Mouse (Mus musculus) ES-Bruce4 (cell line): Measurements from ENCODE around the gene Slc9a1. TPM values are rescaled to one million over a fixed set of nuclear protein-coding genes. Genes with fewer than 3 reads are reported as not detected.

ENCODE experiments used
- H3K27ac ChIP-seq: 2 replicates; pipeline ENCODE4 v1.5.1; 2012; ENCODE audit warnings: low read length, inconsistent platforms; ENCODE audit not compliant: insufficient read depth
- H3K27me3 ChIP-seq: 2 replicates; pipeline ENCODE4 v1.6.1; 2012; ENCODE audit warnings: mild to moderate bottlenecking, low read length, inconsistent platforms; ENCODE audit not compliant: control insufficient read depth, poor library complexity, insufficient read depth, severe bottlenecking
- H3K36me3 ChIP-seq: 2 replicates; pipeline ENCODE4 v1.6.1; 2012; ENCODE audit warnings: inconsistent platforms, mild to moderate bottlenecking, low read length, moderate library complexity; ENCODE audit not compliant: control insufficient read depth, poor library complexity, insufficient read depth, severe bottlenecking
- H3K4me1 ChIP-seq: one replicate; pipeline ENCODE4 v1.8.1; 2011; ENCODE audit warnings: low read length; ENCODE audit not compliant: control insufficient read depth, insufficient read depth
- H3K4me3 ChIP-seq: 2 replicates; pipeline ENCODE4 v1.5.1; 2011; ENCODE audit warnings: low read depth, mild to moderate bottlenecking, low read length
- H3K9ac ChIP-seq: 2 replicates; pipeline ENCODE4 v1.6.1; 2012; ENCODE audit warnings: low read depth, mild to moderate bottlenecking, inconsistent platforms; ENCODE audit not compliant: poor library complexity, severe bottlenecking
- H3K9me3 ChIP-seq: replicated peaks from 2 replicates; pipeline ENCODE4 v1.6.1; 2012; ENCODE audit warnings: mild to moderate bottlenecking, low read length, inconsistent platforms; ENCODE audit not compliant: control insufficient read depth, poor library complexity, insufficient read depth, severe bottlenecking
- CTCF ChIP-seq: IDR thresholded peaks from one replicate; pipeline ENCODE4 v1.8.1; 2011; ENCODE audit warnings: low read depth, low read length
- EP300 ChIP-seq: IDR thresholded peaks from 2 replicates; pipeline ENCODE4 v1.6.1; 2011; ENCODE audit warnings: low read depth, low read length; ENCODE audit not compliant: insufficient read depth
- POLR2A ChIP-seq: IDR thresholded peaks from one replicate; pipeline ENCODE4 v1.8.1; 2011; ENCODE audit warnings: low read length; ENCODE audit not compliant: insufficient read depth
- polyA plus RNA-seq: library from polyadenylated mRNA; stranded (reverse); fragments of >200 nt; gene quantifications from 2 replicates; pipeline ENCODE4 v1.2.4, GENCODE M21; 2011; ENCODE audit warnings: low read depth; ENCODE audit not compliant: missing spikeins, insufficient read depth, insufficient read length

Gene Slc9a1
- polyA plus RNA-seq, 1 experiment = 21.4 TPM

GRCm38 (mm10) chr4:133460006-133460405 is 90.5 kb downstream of the Slc9a1 start:
- H3K36me3 ChIP-seq = no peaks in the 10 kb centered on the region
- peaks cover 9% of the 10 kb centered on the region for H3K4me1 ChIP-seq
- TF ChIP-seq EP300 (no peak), POLR2A (no peak), CTCF (no peak)

GRCm38 (mm10) chr4:133460796-133461325 is 91.4 kb downstream of the Slc9a1 start:
- Histone ChIP-seq H3K4me1 (peaks cover 9% of the 10 kb centered on the region), H3K9ac (no peak overlapping the region), H3K4me3 (no peak overlapping the region), H3K27ac (no peak overlapping the region), H3K9me3 (no peaks in the 10 kb centered on the region), H3K27me3 (no peaks in the 10 kb centered on the region), H3K36me3 (no peaks in the 10 kb centered on the region)
- no peak for TF ChIP-seq CTCF

More at GRCm38 (mm10) chr4:133460006-133460405, 90.5 kb downstream of the Slc9a1 start:
- no peak overlapping the region for H3K4me3 ChIP-seq
- no peak overlapping the region for H3K27ac ChIP-seq
- no peaks in the 10 kb centered on the region for H3K27me3 ChIP-seq
- H3K9me3 ChIP-seq = no peaks in the 10 kb centered on the region
- no peak overlapping the region for H3K9ac ChIP-seq

- H3K36me3 ChIP-seq = no peaks in the 10 kb centered on the region
- H3K9me3 ChIP-seq = no peaks in the 10 kb centered on the region
- H3K4me1 ChIP-seq = peaks cover 9% of the 10 kb centered on the region
- H3K27me3 ChIP-seq = no peaks in the 10 kb centered on the region
- H3K9ac ChIP-seq = no peak overlapping the region
- TF ChIP-seq EP300 = no peak
- TF ChIP-seq CTCF = no peak
- no peak for TF ChIP-seq POLR2A
- no peak overlapping the region for H3K4me3 ChIP-seq
- H3K27ac ChIP-seq = no peak overlapping the region
These were observed 91.9 kb downstream of the Slc9a1 start for GRCm38 (mm10) chr4:133461362-133461761.

DNA sequence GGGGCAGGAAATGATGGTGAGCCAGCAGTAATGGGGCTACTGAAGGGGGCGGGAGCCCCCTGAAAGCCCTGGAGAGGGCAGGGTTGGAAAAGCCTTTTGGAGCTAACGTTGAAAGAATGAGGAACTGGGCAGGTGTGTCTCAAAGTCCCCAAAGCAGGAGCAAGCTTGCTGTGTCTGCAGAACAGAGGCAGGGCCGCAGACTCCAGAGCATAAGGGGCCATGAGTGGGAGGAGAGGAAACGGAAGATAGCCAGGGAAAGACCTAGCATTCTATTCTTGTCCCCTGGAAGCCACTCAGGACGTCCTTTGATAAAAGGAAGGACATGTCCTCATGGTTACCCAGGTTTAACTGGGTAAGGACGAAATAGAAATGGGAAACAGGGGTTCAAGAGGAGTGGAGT is 93.7 kb downstream of the Slc9a1 start:
- H3K9me3 ChIP-seq = no peaks in the 10 kb centered on the region
- no peak overlapping the region for H3K4me3 ChIP-seq
- H3K36me3 ChIP-seq = no peaks in the 10 kb centered on the region
- peaks cover 9% of the 10 kb centered on the region for H3K4me1 ChIP-seq
- H3K27me3 ChIP-seq = no peaks in the 10 kb centered on the region
- no peak overlapping the region for H3K9ac ChIP-seq
- TF ChIP-seq EP300 = no peak
- TF ChIP-seq CTCF = no peak
- no peak for TF ChIP-seq POLR2A
- no peak overlapping the region for H3K27ac ChIP-seq

- no peak overlapping the region for H3K27ac ChIP-seq
- TF ChIP-seq CTCF = no peak
- no peak for TF ChIP-seq POLR2A
- TF ChIP-seq EP300 = no peak
- peaks cover 5% of the 10 kb centered on the region for H3K9me3 ChIP-seq
- peak overlapping the region; percentile 88 for H3K4me3 ChIP-seq
- H3K27me3 ChIP-seq = no peaks in the 10 kb centered on the region
- H3K4me1 ChIP-seq = peaks cover 5% of the 10 kb centered on the region
- peak overlapping the region; percentile 30 for H3K9ac ChIP-seq
- H3K36me3 ChIP-seq = no peaks in the 10 kb centered on the region
These were observed 98.6 kb downstream of the Slc9a1 start for GRCm38 (mm10) chr4:133468080-133468479.

DNA sequence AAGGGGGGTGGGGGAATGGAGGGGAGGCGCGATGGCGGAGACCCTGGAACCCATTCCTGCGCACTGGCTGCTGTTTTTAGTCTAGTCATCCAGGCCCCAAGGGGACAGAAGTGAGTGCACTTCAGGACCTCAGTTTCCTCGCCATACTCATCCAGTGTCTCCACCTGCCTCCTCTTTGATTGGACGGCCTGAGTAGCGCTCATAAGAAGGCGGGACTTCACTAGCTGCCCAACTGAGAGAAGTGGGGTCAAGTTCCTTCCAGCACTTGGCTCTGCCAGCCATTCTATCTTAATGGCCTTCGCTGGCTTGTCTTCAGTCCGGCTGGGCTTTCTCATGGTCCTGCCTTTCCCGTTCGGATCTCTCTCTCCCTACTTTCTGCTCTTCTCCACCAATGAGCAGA is 99.6 kb downstream of the Slc9a1 start:
- H3K9ac ChIP-seq = peak overlapping the region; percentile 36; the same call in 1 of the 2 replicates
- peaks cover 5% of the 10 kb centered on the region for H3K9me3 ChIP-seq
- no peaks in the 10 kb centered on the region for H3K27me3 ChIP-seq
- peaks cover 3% of the 10 kb centered on the region for H3K4me1 ChIP-seq
- TF ChIP-seq CTCF (no peak), EP300 (no peak), POLR2A (no peak)
- H3K4me3 ChIP-seq = peak overlapping the region; percentile 55
- no peaks in the 10 kb centered on the region for H3K36me3 ChIP-seq
- no peak overlapping the region for H3K27ac ChIP-seq
